Mouse (Mus musculus) thymus, adult 2 months (tissue): ENCODE data around the gene Cog1.

ENCODE experiments used
- CTCF ChIP-seq: fragments of 200-500 bp; IDR thresholded peaks from 2 replicates; pipeline ENCODE4 v1.5.1; 2012; ENCODE audit warnings: mild to moderate bottlenecking, control low read depth, low read length, moderate library complexity, borderline replicate concordance; ENCODE audit not compliant: control insufficient read depth, poor library complexity, insufficient read depth; ENCODE audit errors: extremely low read depth
- POLR2A ChIP-seq: fragments of 200-500 bp; IDR thresholded peaks from 2 replicates; pipeline ENCODE4 v1.6.1; 2012; ENCODE audit warnings: mild to moderate bottlenecking, low read length, control low read depth, moderate library complexity; ENCODE audit not compliant: control insufficient read depth, poor library complexity, insufficient read depth; ENCODE audit errors: extremely low read depth

GRCm38 (mm10) chr11:113634699-113635121 is 14.3 kb upstream of the Cog1 start:
- no peak for TF ChIP-seq CTCF
- no peak for TF ChIP-seq POLR2A
